Mouse (Mus musculus) kidney, adult 8-10 months (tissue): ENCODE results near the gene Dcx.

Experiments used
- DNase-seq, 2 experiments: peaks; one replicate each; pipeline ENCODE4 v3.0.0; 2022

Gene Dcx

DNA sequence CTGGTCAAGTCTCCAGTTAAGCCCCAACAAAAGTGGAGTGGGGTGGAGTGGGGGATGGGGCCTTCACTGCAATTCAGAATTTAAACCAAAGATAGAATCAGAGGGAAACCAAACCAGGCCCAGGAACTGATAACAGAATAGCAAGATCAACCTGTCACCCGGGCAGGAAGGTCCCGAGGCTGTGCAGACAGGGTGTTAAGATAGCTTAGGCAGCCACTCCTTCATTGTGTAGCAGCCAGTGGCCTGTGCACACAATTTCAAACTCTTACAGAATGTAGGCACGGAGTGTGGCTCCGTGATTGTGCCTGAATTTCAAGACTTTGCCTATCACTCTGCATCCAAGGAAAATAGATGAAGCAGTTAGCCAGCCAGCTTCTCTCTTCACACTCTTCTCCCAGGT, 106.6 kb downstream of the Dcx start:
- no peak for DNase-seq

DNA sequence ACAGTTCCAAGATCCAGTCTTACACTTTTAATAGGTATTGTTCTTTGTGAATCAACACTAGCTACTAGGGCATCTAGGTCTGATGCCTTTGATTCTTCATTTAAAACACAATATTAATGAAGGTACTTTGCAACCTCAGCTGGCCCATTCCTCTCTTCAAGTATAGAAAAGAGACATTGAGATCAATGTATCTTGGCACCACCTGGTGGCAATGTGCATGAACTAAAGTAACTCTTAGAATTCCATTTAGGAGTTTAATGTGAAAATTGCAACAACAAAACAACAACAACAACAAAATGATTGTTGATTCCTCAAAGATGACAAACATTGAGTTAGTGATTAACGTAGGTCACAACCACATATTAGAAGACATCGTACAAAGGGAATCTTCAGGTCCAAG, 114.2 kb downstream of the Dcx start:
- DNase-seq = no peak

DNA sequence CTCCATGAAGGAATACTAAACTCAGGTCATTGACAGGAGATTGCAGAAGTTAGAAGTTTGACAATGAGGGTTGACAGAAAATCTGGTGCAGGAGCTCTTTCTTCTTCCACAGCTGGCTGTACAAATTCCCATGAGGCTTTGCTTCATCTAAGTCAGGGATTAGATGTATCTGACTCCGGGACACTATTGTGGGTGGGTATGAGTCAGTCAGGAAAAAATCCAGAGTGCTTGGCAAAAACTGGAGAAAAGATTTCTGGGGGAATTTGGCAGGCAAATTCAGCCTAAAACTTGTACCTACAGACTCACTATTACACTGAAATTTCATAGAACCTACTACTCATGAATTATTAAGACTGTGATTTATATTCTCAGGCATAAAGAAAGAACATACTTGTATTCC, 117.2 kb downstream of the Dcx start:
- DNase-seq = no peak
